Mouse (Mus musculus) spleen, postnatal 4 days (tissue): ENCODE measurements around the gene Fam122c.

Source experiments
- DNase-seq, 2 experiments: peaks; one replicate each; pipeline ENCODE4 v3.0.0; 2022; ENCODE audit warnings: low spot score in 2 of 2

Fam122c gene

GRCm38 (mm10) chrX:53370366-53370740 lies 97.1 kb downstream of the Fam122c start, which contains the start of gene Mospd1:
Mospd1 (minus strand) TSS chrX:53370502.
- peak; percentile 89 to 94 for DNase-seq
